Mouse (Mus musculus) liver, adult 2 months (tissue): ENCODE results near the gene Wdr64. TPM values are rescaled to one million over a fixed set of nuclear protein-coding genes. Genes with fewer than 3 reads are reported as not detected.

Source experiments
- DNase-seq: peaks from one replicate; pipeline ENCODE4 v3.0.0-alpha.2; 2011; ENCODE audit warnings: low read depth, low spot score; ENCODE audit errors: extremely low read depth
- H3K27ac ChIP-seq: fragments of 200-500 bp; replicated peaks from 2 replicates; pipeline ENCODE4 v1.5.1; 2012; ENCODE audit warnings: low read depth, mild to moderate bottlenecking, control low read depth, inconsistent platforms, low read length; ENCODE audit not compliant: insufficient read depth
- H3K27me3 ChIP-seq: fragments of 200-500 bp; 2 replicates; pipeline ENCODE4 v1.6.1; 2012; ENCODE audit warnings: mild to moderate bottlenecking, moderate library complexity, low read length, inconsistent platforms; ENCODE audit not compliant: control insufficient read depth, insufficient read depth
- H3K36me3 ChIP-seq: fragments of 200-500 bp; 2 replicates; pipeline ENCODE4 v1.6.1; 2012; ENCODE audit warnings: low read length, inconsistent platforms; ENCODE audit not compliant: control insufficient read depth, insufficient read depth
- H3K4me1 ChIP-seq: fragments of 200-500 bp; 2 replicates; pipeline ENCODE4 v1.6.1; 2011; ENCODE audit warnings: low read length; ENCODE audit not compliant: control insufficient read depth, insufficient read depth
- H3K4me3 ChIP-seq: fragments of 200-500 bp; 2 replicates; pipeline ENCODE4 v1.5.1; 2011; ENCODE audit warnings: low read depth, mild to moderate bottlenecking, control low read depth, low read length, moderate library complexity; ENCODE audit not compliant: insufficient read depth
- H3K79me2 ChIP-seq: fragments of 200-500 bp; 2 replicates; pipeline ENCODE4 v1.6.1; 2012; ENCODE audit warnings: inconsistent platforms, mild to moderate bottlenecking, low read length, moderate library complexity; ENCODE audit not compliant: control insufficient read depth, insufficient read depth
- H3K9ac ChIP-seq: fragments of 200-500 bp; 2 replicates; pipeline ENCODE4 v1.6.1; 2012; ENCODE audit warnings: low read depth, mild to moderate bottlenecking, control low read depth, inconsistent platforms, low read length
- CTCF ChIP-seq: fragments of 200-500 bp; IDR thresholded peaks from 2 replicates; pipeline ENCODE4 v1.5.1; 2011; ENCODE audit warnings: low read depth, low read length, control low read depth
- POLR2A ChIP-seq: fragments of 200-500 bp; IDR thresholded peaks from 2 replicates; pipeline ENCODE4 v1.6.1; 2011; ENCODE audit warnings: low read length, control low read depth; ENCODE audit not compliant: insufficient read depth; ENCODE audit errors: extremely low read depth
- WGBS: fragments of 180-500 bp; shearing (Covaris S2); methylation state at CpG from one replicate; pipeline ENCODE4 v1.1.7; 2018; 5-methylcytosine and 5-hydroxymethylcytosine counted together
- polyA plus RNA-seq: library from polyadenylated mRNA; depleted of rRNA; stranded (reverse); fragments of >200 nt; gene quantifications from 2 replicates; pipeline ENCODE4 v1.2.3, GENCODE M21; 2012
- total RNA-seq: library from RNA; depleted of rRNA; stranded (reverse); fragments of >200 nt; gene quantifications from 2 replicates; pipeline ENCODE4 v1.2.3, GENCODE M21; 2014

Wdr64 gene
- total and polyA plus RNA-seq, 2 experiments: not detected

DNA sequence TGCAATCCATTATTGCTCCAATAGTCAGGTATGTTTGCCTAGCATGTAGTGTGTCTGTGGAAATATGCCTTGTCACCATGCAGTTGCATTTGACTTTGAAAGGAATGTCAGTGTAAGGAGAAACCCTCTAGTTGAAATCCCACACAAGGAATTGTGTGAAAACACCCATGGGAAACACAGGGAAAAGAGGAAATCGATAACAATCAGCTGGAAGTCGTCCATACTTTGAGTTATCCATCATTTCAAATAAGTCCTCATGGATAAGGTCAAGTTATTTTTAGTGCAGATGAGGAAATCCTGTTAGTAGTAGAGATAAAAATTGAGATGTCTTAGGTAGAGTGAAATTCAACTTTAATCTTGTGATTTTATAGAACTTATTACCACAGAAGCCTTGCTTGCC lies 96.3 kb downstream of the Wdr64 start:
- WGBS: 64% methylated on average over 2 of the region's 2 CpGs
- no peak overlapping the region for H3K4me3 ChIP-seq
- H3K27ac ChIP-seq: no peak overlapping the region
- H3K27me3 ChIP-seq: no peaks in the 10 kb centered on the region
- TF ChIP-seq CTCF (no peak), POLR2A (no peak)
- no peaks in the 10 kb centered on the region for H3K36me3 ChIP-seq
- no peaks in the 10 kb centered on the region for H3K4me1 ChIP-seq
- DNase-seq: no peak
- no peaks in the 10 kb centered on the region for H3K79me2 ChIP-seq
- H3K9ac ChIP-seq: no peak overlapping the region

- no peak overlapping the region for H3K4me3 ChIP-seq
- H3K9ac ChIP-seq: no peak overlapping the region
- H3K27me3 ChIP-seq: no peaks in the 10 kb centered on the region
- no peaks in the 10 kb centered on the region for H3K4me1 ChIP-seq
- H3K27ac ChIP-seq: no peak overlapping the region
- DNase-seq: no peak
- WGBS: 73% methylated on average over 5 of the region's 5 CpGs
- no peak for TF ChIP-seq CTCF
- TF ChIP-seq POLR2A: no peak
- no peaks in the 10 kb centered on the region for H3K79me2 ChIP-seq
- H3K36me3 ChIP-seq: no peaks in the 10 kb centered on the region
These were observed 110.0 kb downstream of the Wdr64 start for GRCm38 (mm10) chr1:175808356-175808755.

DNA sequence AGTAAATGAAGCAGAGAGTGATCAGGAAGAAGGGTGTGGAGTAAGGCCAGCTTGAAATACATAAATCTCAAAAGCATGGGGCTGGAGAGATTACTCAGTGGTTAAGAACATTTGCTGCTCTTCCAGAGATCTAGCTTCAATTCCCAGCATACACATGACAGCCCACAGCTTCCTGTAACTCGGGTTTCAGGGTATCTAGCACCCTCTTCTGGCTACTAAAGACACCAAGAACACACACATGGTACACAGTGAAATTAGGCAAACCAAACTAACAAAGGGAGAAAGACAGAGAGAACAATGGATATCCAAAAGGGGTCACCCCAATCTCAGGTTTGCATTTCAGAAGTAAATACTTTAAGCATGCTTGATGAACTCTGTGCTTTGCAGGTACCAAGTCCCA lies 113.2 kb downstream of the Wdr64 start:
- Histone ChIP-seq H3K79me2 (no peaks in the 10 kb centered on the region), H3K27me3 (no peaks in the 10 kb centered on the region), H3K9ac (no peak overlapping the region), H3K4me3 (no peak overlapping the region), H3K4me1 (no peaks in the 10 kb centered on the region), H3K27ac (no peak overlapping the region), H3K36me3 (no peaks in the 10 kb centered on the region)
- WGBS: 8% methylated on average over 1 of the region's 1 CpGs
- TF ChIP-seq POLR2A: no peak
- no peak for TF ChIP-seq CTCF
- no peak for DNase-seq

DNA sequence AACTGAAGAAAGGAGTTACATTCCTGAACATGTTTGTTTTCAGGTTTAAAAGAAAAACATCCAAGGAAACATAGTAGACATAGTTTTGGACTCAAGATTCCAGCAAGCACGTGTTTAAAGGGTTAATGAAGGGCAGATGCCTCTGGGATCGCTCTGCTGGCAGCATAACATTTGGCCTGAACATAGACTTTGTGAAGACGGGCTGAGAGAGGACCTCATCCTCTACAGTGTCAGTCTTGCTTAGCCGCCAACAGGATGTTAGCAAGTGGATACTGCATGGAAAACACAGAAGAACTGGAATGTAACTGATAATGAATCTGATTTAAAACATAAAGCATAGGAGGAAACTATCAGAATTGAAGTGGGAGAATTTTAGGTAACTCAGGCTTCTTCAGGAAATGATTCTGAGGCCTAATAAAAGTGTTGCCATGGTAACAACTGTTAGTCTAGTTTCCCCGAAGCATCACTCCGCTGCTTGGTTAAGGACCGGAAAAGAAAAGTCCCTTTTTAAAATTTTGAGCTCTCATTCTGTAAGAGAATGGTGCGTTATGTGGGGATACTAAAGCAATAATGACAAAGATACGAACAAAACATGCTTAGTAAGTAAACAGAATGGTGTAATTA lies 125.5 kb downstream of the Wdr64 start:
- Histone ChIP-seq H3K4me1 (no peaks in the 10 kb centered on the region), H3K79me2 (no peaks in the 10 kb centered on the region), H3K27ac (no peak overlapping the region), H3K27me3 (no peaks in the 10 kb centered on the region), H3K9ac (no peak overlapping the region), H3K36me3 (no peaks in the 10 kb centered on the region), H3K4me3 (no peak overlapping the region)
- TF ChIP-seq POLR2A (no peak), CTCF (no peak)
- WGBS: 72% methylated on average over 9 of the region's 9 CpGs
- no peak for DNase-seq

GRCm38 (mm10) chr1:175828539-175828938 lies 130.1 kb downstream of the Wdr64 start:
- DNase-seq: no peak
- TF ChIP-seq POLR2A (no peak), CTCF (no peak)
- H3K9ac ChIP-seq: no peak overlapping the region
- H3K4me3 ChIP-seq: no peak overlapping the region
- H3K27me3 ChIP-seq: no peaks in the 10 kb centered on the region
- 87% methylated on average over 7 of the region's 7 CpGs for WGBS
- H3K27ac ChIP-seq: no peak overlapping the region
- H3K79me2 ChIP-seq: no peaks in the 10 kb centered on the region
- no peaks in the 10 kb centered on the region for H3K4me1 ChIP-seq
- no peaks in the 10 kb centered on the region for H3K36me3 ChIP-seq

DNA sequence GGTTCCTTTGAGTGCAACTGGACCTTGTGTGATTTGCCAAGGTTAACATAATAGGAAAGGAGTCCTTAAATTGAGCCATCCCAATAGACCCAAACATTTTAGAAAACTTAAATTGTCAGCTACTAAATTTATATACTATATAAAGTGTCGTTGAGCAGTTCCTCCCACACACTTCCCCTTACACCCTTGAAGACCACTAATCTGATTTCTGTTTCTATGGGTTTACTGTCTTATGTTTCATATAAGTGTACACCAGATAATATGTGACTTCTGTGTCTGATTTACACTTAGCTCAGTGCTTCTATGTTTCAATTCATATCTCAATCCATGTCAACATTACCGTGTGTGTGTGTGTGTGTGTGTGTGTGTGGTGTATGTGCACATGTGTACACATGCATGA lies 130.8 kb downstream of the Wdr64 start:
- no peak overlapping the region for H3K27ac ChIP-seq
- H3K9ac ChIP-seq: no peak overlapping the region
- H3K4me1 ChIP-seq: no peaks in the 10 kb centered on the region
- H3K79me2 ChIP-seq: no peaks in the 10 kb centered on the region
- H3K4me3 ChIP-seq: no peak overlapping the region
- H3K27me3 ChIP-seq: no peaks in the 10 kb centered on the region
- TF ChIP-seq POLR2A (no peak), CTCF (no peak)
- WGBS: 85% methylated on average over 2 of the region's 2 CpGs
- DNase-seq: no peak
- no peaks in the 10 kb centered on the region for H3K36me3 ChIP-seq
